Mouse (Mus musculus) regulatory T cell (primary cell): ENCODE data around the gene Galc.
"Not testable (repeated sequence)": the region's sequence is repeated elsewhere in the genome, so short reads cannot be mapped to it uniquely, and the experiment has no call there.

Source experiments
- in situ Hi-C: fragments of 300-600 bp; cut with MboI, MseI; formaldehyde crosslinking; loops from one replicate; pipeline ENCODE4 v1.15.1; 2025; ENCODE audit warnings: high pct_unique_total_duplicates

The Galc gene

GRCm38 (mm10) chr12:98255373-98255995 is 3.8 kb downstream of the Galc start:
- in situ Hi-C loops = loop anchor here (25.0 kb wide), 1 partner anchor 1307 kb away; the partner anchor contains the start of gene Foxn3

GRCm38 (mm10) chr12:98252417-98252816 is 6.8 kb downstream of the Galc start:
- in situ Hi-C loops = loop anchor here (25.0 kb wide), 1 partner anchor 1310 kb away; the partner anchor contains the start of gene Foxn3

GRCm38 (mm10) chr12:98250327-98250726 is 8.9 kb downstream of the Galc start:
- in situ Hi-C loops = loop anchor here (25.0 kb wide), 1 partner anchor 1312 kb away; the partner anchor contains the start of gene Foxn3

GRCm38 (mm10) chr12:98249671-98250070 is 9.6 kb downstream of the Galc start:
- in situ Hi-C loops = loop anchor here (25.0 kb wide), 1 partner anchor 1313 kb away; the partner anchor contains the start of gene Foxn3

- in situ Hi-C loops = no loop called here
These were observed 12.4 kb downstream of the Galc start for GRCm38 (mm10) chr12:98246835-98247234.

GRCm38 (mm10) chr12:98244865-98245264 is 14.4 kb downstream of the Galc start:
- in situ Hi-C loops = no loop called here

GRCm38 (mm10) chr12:98244161-98244560 is 15.1 kb downstream of the Galc start:
- in situ Hi-C loops = no loop called here

GRCm38 (mm10) chr12:98238478-98238877 is 20.8 kb downstream of the Galc start:
- in situ Hi-C loops = not testable (repeated sequence)

GRCm38 (mm10) chr12:98227037-98227436 is 32.2 kb downstream of the Galc start:
- in situ Hi-C loops = no loop called here

GRCm38 (mm10) chr12:98223286-98223685 is 36.0 kb downstream of the Galc start:
- in situ Hi-C loops = no loop called here

- in situ Hi-C loops = no loop called here
These were observed 42.8 kb downstream of the Galc start for GRCm38 (mm10) chr12:98216432-98216831.

GRCm38 (mm10) chr12:98215512-98215911 is 43.7 kb downstream of the Galc start:
- in situ Hi-C loops = no loop called here

GRCm38 (mm10) chr12:98214191-98214590 is 45.1 kb downstream of the Galc start:
- in situ Hi-C loops = loop anchor here (5.0 kb wide), 2 partner anchors 63 to 133 kb away; no protein-coding TSS in a partner anchor

GRCm38 (mm10) chr12:98213791-98214190 is 45.5 kb downstream of the Galc start:
- in situ Hi-C loops = loop anchor here (5.0 kb wide), 2 partner anchors 64 to 134 kb away; no protein-coding TSS in a partner anchor

- in situ Hi-C loops = loop anchor here (5.0 kb wide), 2 partner anchors 64 to 134 kb away; no protein-coding TSS in a partner anchor
These were observed 45.9 kb downstream of the Galc start for GRCm38 (mm10) chr12:98213332-98213731.

GRCm38 (mm10) chr12:98212457-98213175 is 46.6 kb downstream of the Galc start:
- in situ Hi-C loops = loop anchor here (5.0 kb wide), 2 partner anchors 65 to 135 kb away; no protein-coding TSS in a partner anchor

GRCm38 (mm10) chr12:98210495-98210894 is 48.8 kb downstream of the Galc start:
- in situ Hi-C loops = loop anchor here (5.0 kb wide), 2 partner anchors 67 to 137 kb away; no protein-coding TSS in a partner anchor

- in situ Hi-C loops = no loop called here
These were observed 51.2 kb downstream of the Galc start for GRCm38 (mm10) chr12:98208104-98208503.

GRCm38 (mm10) chr12:98205450-98206051 is 53.7 kb downstream of the Galc start:
- in situ Hi-C loops = no loop called here

- in situ Hi-C loops = no loop called here
These were observed 61.9 kb downstream of the Galc start for GRCm38 (mm10) chr12:98197401-98197800.

- in situ Hi-C loops = no loop called here
These were observed 69.1 kb downstream of the Galc start for GRCm38 (mm10) chr12:98190201-98190600.

GRCm38 (mm10) chr12:98189096-98189495 is 70.2 kb downstream of the Galc start:
- in situ Hi-C loops = no loop called here
